Comparison of ENCODE assay signal across 11 mouse cellular contexts in genomic region chr2:73470146-73470630, GRCm38 (mm10). TPM values are rescaled to one million over a fixed set of nuclear protein-coding genes. Genes with fewer than 3 reads are reported as not detected.
A peak's percentile ranks its signal among the peaks of the same experiment; 100 is the strongest.
DNase-seq lines count a peak whose midpoint lies in the region; ATAC-seq and TF ChIP-seq lines count a peak whose summit lies in the region.
"Had no signal": no experiment of that assay in that cellular context is flagged by ENCODE, and none has a peak within 500 bp of the region (broad histone marks: within the 10 kb centered on the region; RNA-seq: fewer than 3 reads in every experiment).

No protein-coding gene starts in this region.

- ATAC-seq in cerebellum, adult (ENCODE audit: insufficient number of reproducible peaks, low FRiP score, low TSS enrichment): no peak
- no peak for ATAC-seq in intestine, embryonic 15.5 days
- ATAC-seq: Patski had no signal

- H3K9ac ChIP-seq in intestine, embryonic 15.5 days: no peak overlapping the region
- H3K9ac ChIP-seq: neural tube, embryonic 13.5 days had no signal

- TF ChIP-seq CTCF in left cerebral cortex, adult 2 months (IDR thresholded peaks at IDR 0.05): no peak

- WGBS in macrophage (ENCODE audit: missing documents): 4% methylated on average over 10 of the region's 10 CpGs
- WGBS in intestine, embryonic 15.5 days: 82% methylated on average over 10 of the region's 10 CpGs

- no peaks in the 10 kb centered on the region for H3K27me3 ChIP-seq in intestine, embryonic 15.5 days (replicated peaks)
- H3K27me3 ChIP-seq: neural tube, embryonic 13.5 days; Patski had no signal

- intact Hi-C loops in left cerebral cortex, adult 2 months (cut with DNase I): no loop called here

- no peaks in the 10 kb centered on the region for H3K9me3 ChIP-seq in intestine, embryonic 15.5 days
- H3K9me3 ChIP-seq: neural tube, embryonic 13.5 days had no signal

- peaks cover 100% of the 10 kb centered on the region for H3K79me2 ChIP-seq in macrophage (ENCODE audit: inconsistent target)

- no peak overlapping the region for H3K4me3 ChIP-seq in macrophage (ENCODE audit: inconsistent target)
- no peak overlapping the region for H3K4me3 ChIP-seq in intestine, embryonic 15.5 days (replicated peaks)
- H3K4me3 ChIP-seq in left cerebral cortex, adult 2 months: no peak overlapping the region
- H3K4me3 ChIP-seq: neural tube, embryonic 13.5 days had no signal

- no peak overlapping the region for H3K4me2 ChIP-seq in intestine, embryonic 15.5 days (replicated peaks)
- H3K4me2 ChIP-seq: neural tube, embryonic 13.5 days had no signal

- H3K36me3 ChIP-seq in macrophage (ENCODE audit: inconsistent target): peaks cover 7% of the 10 kb centered on the region; the same call in 1 of the 2 replicates
- no peaks in the 10 kb centered on the region for H3K36me3 ChIP-seq in intestine, embryonic 15.5 days
- H3K36me3 ChIP-seq: neural tube, embryonic 13.5 days had no signal

- H3K4me1 ChIP-seq in intestine, embryonic 15.5 days (replicated peaks): no peaks in the 10 kb centered on the region
- H3K4me1 ChIP-seq: neural tube, embryonic 13.5 days had no signal

- peak; percentile 24 to 44 for DNase-seq in cerebellum, postnatal 10 days
- DNase-seq in thymus, postnatal 0 days (ENCODE audit: low spot score): peak; percentile 74
- DNase-seq in thymus, postnatal 25 days: no peak
- DNase-seq in left cerebral cortex, adult 2 months (ENCODE audit: extremely low spot score in 1 of 2, low spot score in 2 of 2): no peak
- DNase-seq in right cerebral cortex, postnatal 10 days (ENCODE audit: low spot score in 2 of 2): no peak
- DNase-seq: spleen, adult 18-20 months had no signal

- H3K27ac ChIP-seq in macrophage: peak overlapping the region; percentile 31
- H3K27ac ChIP-seq in intestine, embryonic 15.5 days: no peak overlapping the region
- no peak overlapping the region for H3K27ac ChIP-seq in left cerebral cortex, adult 2 months
- H3K27ac ChIP-seq: neural tube, embryonic 13.5 days had no signal

RNA-seq across cellular contexts. Expression of gene Wipf1, which starts 59.3 kb away (rescaled TPM):
- 22.2 and 25.1 TPM in 2 replicates for polyA plus RNA-seq in thymus, postnatal 0 days (2015; fragmentation: Nextera tagmentation; extraction: Ambion mirVana)
- 10 to 100 TPM in 23 of 26 experiments, 1 to 10 TPM in 3; 8.0 to 83.3 (median 47.4) TPM for total RNA-seq in macrophage (2018; cell fraction: chromatin; rRNA removed)
- 100 to 1,000 TPM in 24 of 26 experiments, 10 to 100 TPM in 2; 77.5 to 181 (median 157) TPM for total RNA-seq in macrophage (2018; cell fraction: cytosol; rRNA removed)
- 100 to 1,000 TPM in 9 of 26 experiments, 10 to 100 TPM in 17; 21.7 to 134 (median 75.1) TPM for total RNA-seq in macrophage (2018; cell fraction: nucleus; rRNA removed)
- polyA plus RNA-seq in macrophage (2018): 121 to 170 TPM (median 129 TPM) in 3 replicates
- 9.5 and 10.1 TPM in 2 replicates for polyA plus RNA-seq in intestine, embryonic 15.5 days (2015; fragmentation: Nextera tagmentation; extraction: Ambion mirVana)
- 1 to 10 TPM; 7.4 to 7.9 TPM for total RNA-seq in left cerebral cortex, adult 2 months (2021)

Comparison
In these comparisons a context has a peak if more than half of its experiments do, and no peak if none do; other contexts are left out.
1. DNase-seq: peak in cerebellum, postnatal 10 days (2 of 2) and thymus, postnatal 0 days (single experiment); none in thymus, postnatal 25 days (single experiment), left cerebral cortex, adult 2 months (0 of 2) and right cerebral cortex, postnatal 10 days (0 of 2).